Mouse (Mus musculus) heart, embryonic 11.5 days (tissue): ENCODE data around the gene Arl3. TPM values are rescaled to one million over a fixed set of nuclear protein-coding genes. Genes with fewer than 3 reads are reported as not detected.

Source experiments
- ATAC-seq: fragments of 200-750 bp; cut with Nextera tagmentation; replicated peaks from 2 replicates; pipeline ENCODE4 v1.8.0; 2017; ENCODE audit warnings: moderate library complexity; ENCODE audit not compliant: insufficient number of reproducible peaks, low FRiP score, low TSS enrichment
- H3K27ac ChIP-seq: fragments of 300-500 bp; sonication (generic); 2 replicates; pipeline ENCODE4 v1.5.1; 2014; ENCODE audit warnings: mild to moderate bottlenecking, low read depth, low read length
- H3K27me3 ChIP-seq: fragments of 300-500 bp; sonication (generic); 2 replicates; pipeline ENCODE4 v1.6.1; 2014; ENCODE audit warnings: mild to moderate bottlenecking, low read length, mixed read lengths; ENCODE audit not compliant: control insufficient read depth, insufficient read depth
- H3K36me3 ChIP-seq: fragments of 300-500 bp; sonication (generic); 2 replicates; pipeline ENCODE4 v1.6.1; 2014; ENCODE audit warnings: mild to moderate bottlenecking, low read length, moderate library complexity, mixed read lengths; ENCODE audit not compliant: control insufficient read depth, insufficient read depth
- H3K4me1 ChIP-seq: fragments of 300-500 bp; sonication (generic); 2 replicates; pipeline ENCODE4 v1.6.1; 2014; ENCODE audit warnings: low read length; ENCODE audit not compliant: control insufficient read depth, insufficient read depth
- H3K4me2 ChIP-seq: fragments of 300-500 bp; sonication (generic); 2 replicates; pipeline ENCODE4 v1.6.1; 2014; ENCODE audit warnings: mild to moderate bottlenecking, moderate library complexity
- H3K4me3 ChIP-seq: fragments of 300-500 bp; sonication (generic); 2 replicates; pipeline ENCODE4 v1.5.1; 2014; ENCODE audit warnings: low read depth, low read length
- H3K9ac ChIP-seq: fragments of 300-500 bp; sonication (generic); 2 replicates; pipeline ENCODE4 v1.6.1; 2014; ENCODE audit warnings: mild to moderate bottlenecking, low read depth, low read length, moderate library complexity
- H3K9me3 ChIP-seq: fragments of 300-500 bp; sonication (generic); replicated peaks from 2 replicates; pipeline ENCODE4 v1.6.1; 2016; ENCODE audit warnings: low read length; ENCODE audit not compliant: control insufficient read depth
- WGBS: fragments of 180-500 bp; shearing (Covaris S2); extraction: QIAGEN DNeasy Blood & Tissue Kit; methylation state at CpG from one replicate; pipeline ENCODE4 v1.1.7; 2014; ENCODE audit not compliant: insufficient replicate concordance; 5-methylcytosine and 5-hydroxymethylcytosine counted together
- polyA plus RNA-seq: library from polyadenylated mRNA; unstranded; fragments of >200 nt; fragmentation: Nextera tagmentation; extraction: Ambion mirVana; gene quantifications from 2 replicates; pipeline ENCODE4 v1.2.1, GENCODE M21; 2014

Gene Arl3
- polyA plus RNA-seq, 1 experiment from 2014 or later = 83.5 TPM

DNA sequence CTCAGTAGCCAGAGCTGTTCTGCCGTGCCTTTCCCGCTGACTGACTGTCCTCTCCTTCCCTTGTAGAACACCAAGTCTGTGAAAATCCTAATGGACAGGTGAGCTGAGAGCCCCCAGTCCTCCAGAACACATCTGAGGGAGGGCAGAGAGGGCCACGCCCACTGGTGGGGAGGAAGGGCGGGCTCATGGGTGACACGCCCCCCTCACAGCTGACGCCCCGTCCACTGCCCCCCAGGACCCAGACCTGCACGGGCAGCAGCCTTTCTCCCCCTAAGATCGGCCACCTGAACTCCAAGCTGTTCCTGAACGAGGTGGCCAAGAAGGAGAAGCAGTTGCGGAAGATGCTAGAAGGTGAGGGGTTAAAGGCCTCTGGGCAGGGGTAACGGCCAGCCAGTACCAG, 58.6 kb downstream of the Arl3 start:
- Histone ChIP-seq H3K4me2 (no peak overlapping the region), H3K27ac (no peak overlapping the region), H3K27me3 (no peaks in the 10 kb centered on the region), H3K9me3 (no peaks in the 10 kb centered on the region), H3K36me3 (peaks cover 34% of the 10 kb centered on the region), H3K4me1 (peaks cover 40% of the 10 kb centered on the region), H3K9ac (no peak overlapping the region), H3K4me3 (no peak overlapping the region)
- no peak for ATAC-seq
- 85% methylated on average over 12 of the region's 12 CpGs for WGBS

DNA sequence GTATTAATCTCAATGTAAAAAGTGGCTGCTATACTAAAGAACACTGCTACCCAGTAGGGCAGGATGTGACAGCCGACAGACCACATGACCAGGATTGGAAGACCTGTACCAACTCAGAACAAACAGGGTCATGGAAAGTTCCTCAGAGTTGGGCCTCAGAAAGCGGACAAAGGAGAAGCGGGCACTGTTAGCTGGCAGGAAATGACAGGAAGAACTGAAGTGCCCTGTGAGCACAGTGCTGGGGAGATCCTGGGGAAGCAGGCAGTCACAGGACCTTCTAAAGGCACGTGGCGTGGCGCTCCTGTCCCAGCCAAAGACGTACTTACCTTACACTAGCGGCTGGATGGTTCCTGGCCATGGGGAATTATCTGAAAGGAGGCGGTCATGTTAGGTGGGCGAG, 61.7 kb downstream of the Arl3 start:
- Histone ChIP-seq H3K27ac (peak overlapping the region; percentile 15; the same call in 1 of the 2 replicates), H3K9ac (no peak overlapping the region), H3K4me3 (no peak overlapping the region), H3K36me3 (peaks cover 43% of the 10 kb centered on the region), H3K9me3 (no peaks in the 10 kb centered on the region), H3K4me2 (no peak overlapping the region), H3K27me3 (no peaks in the 10 kb centered on the region), H3K4me1 (peaks cover 52% of the 10 kb centered on the region)
- ATAC-seq = no peak
- WGBS = 85% methylated on average over 10 of the region's 10 CpGs

DNA sequence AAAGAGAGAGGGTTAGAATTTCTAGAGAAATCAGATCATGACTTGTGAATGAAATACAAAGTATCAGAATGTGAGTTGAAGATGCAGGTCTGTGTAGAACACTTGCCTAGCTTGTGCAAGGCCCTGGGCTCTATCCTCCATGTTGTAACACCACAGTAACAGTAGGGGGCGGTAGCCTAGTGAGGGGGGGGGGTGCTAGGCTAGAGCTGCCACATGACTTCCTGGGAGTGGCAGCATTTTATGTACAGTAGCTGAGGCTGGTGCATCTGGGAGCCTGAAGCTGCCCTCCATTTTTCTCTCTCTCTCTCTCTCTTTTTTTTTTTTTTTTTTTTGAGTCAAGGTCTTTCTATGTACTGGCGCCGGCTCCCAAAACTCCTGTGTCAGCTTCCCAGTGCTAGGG, 62.2 kb downstream of the Arl3 start:
- 59% methylated on average over 3 of the region's 3 CpGs for WGBS
- no peaks in the 10 kb centered on the region for H3K9me3 ChIP-seq
- H3K4me3 ChIP-seq = no peak overlapping the region
- H3K27me3 ChIP-seq = no peaks in the 10 kb centered on the region
- H3K27ac ChIP-seq = peak overlapping the region; percentile 15; the same call in 1 of the 2 replicates
- peaks cover 56% of the 10 kb centered on the region for H3K4me1 ChIP-seq
- ATAC-seq = no peak
- H3K36me3 ChIP-seq = peaks cover 44% of the 10 kb centered on the region
- H3K4me2 ChIP-seq = no peak overlapping the region
- no peak overlapping the region for H3K9ac ChIP-seq

DNA sequence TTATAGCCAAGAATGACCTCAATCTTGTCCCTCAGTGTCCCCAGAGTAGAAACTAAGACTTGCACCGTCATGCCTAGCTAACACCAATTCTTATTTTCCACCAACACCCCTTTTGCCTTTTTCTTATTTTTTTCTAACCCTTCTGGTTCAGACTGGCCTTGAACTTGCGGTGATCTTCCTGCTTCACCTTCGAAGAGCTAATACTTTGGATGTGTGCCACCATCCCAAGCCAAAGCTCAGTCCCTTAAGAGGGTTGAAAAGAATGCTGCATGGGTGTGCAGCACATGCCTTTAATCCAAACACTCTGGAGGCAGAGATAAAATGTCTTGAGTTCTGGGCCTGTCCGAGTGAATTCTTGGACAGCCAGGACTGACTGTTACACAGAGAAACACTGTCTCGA, 62.6 kb downstream of the Arl3 start:
- 58% methylated on average over 5 of the region's 5 CpGs for WGBS
- Histone ChIP-seq H3K9ac (no peak overlapping the region), H3K27ac (0 out of 2 replicates have a peak overlapping the region, but pooled peaks have one; percentile 46), H3K4me2 (no peak overlapping the region), H3K9me3 (no peaks in the 10 kb centered on the region), H3K4me1 (peaks cover 60% of the 10 kb centered on the region), H3K36me3 (peaks cover 44% of the 10 kb centered on the region), H3K27me3 (no peaks in the 10 kb centered on the region), H3K4me3 (no peak overlapping the region)
- no peak for ATAC-seq

DNA sequence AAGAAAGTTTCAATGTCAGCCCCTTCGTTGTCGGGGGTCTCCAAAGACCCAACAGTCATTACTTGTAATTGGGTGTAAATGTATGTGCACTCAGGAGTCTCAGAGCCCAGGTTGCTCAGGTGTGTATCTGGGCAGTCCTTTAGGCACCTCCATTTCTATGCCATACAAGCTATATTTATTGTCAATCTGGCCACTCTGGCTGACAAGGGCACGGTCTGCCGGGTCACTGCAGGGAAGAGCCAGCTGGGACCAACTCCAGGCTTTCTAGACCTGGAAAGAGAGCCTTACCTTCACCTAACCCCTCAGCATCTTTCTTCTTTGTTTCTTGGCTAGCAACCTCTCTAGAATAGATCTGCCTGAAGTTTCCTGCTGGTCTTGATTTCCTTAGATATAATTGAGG, 63.3 kb downstream of the Arl3 start:
- Histone ChIP-seq H3K36me3 (peaks cover 37% of the 10 kb centered on the region), H3K4me2 (no peak overlapping the region), H3K9me3 (no peaks in the 10 kb centered on the region), H3K27me3 (no peaks in the 10 kb centered on the region), H3K27ac (no peak overlapping the region), H3K9ac (no peak overlapping the region), H3K4me1 (peaks cover 67% of the 10 kb centered on the region), H3K4me3 (no peak overlapping the region)
- ATAC-seq = no peak
- 79% methylated on average over 4 of the region's 4 CpGs for WGBS

DNA sequence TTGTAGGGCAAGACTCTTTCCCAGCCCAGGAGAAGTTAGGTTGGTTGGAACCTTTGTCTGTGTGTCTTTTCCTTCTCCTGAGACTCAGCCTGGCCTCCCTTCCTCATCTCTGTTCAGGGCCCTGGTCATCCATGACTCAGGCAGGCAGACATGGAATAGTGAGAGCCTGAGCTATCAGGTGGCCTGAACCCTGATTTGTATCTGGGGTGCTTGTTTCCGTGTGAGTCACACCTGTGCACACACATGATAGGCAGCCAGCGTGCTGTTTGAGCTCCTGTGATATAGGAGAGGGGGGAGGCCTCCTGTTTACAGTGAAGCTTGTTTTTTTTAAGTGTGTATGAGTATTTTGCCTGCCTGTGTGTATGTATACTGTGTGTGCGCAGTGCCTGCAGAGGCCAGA, 63.8 kb downstream of the Arl3 start:
- Histone ChIP-seq H3K9ac (no peak overlapping the region), H3K4me2 (no peak overlapping the region), H3K4me3 (no peak overlapping the region), H3K36me3 (peaks cover 32% of the 10 kb centered on the region), H3K27ac (peak overlapping the region; percentile 16; the same call in 1 of the 2 replicates), H3K4me1 (peaks cover 71% of the 10 kb centered on the region), H3K9me3 (no peaks in the 10 kb centered on the region), H3K27me3 (no peaks in the 10 kb centered on the region)
- ATAC-seq = no peak
- WGBS = 71% methylated on average over 3 of the region's 3 CpGs

DNA sequence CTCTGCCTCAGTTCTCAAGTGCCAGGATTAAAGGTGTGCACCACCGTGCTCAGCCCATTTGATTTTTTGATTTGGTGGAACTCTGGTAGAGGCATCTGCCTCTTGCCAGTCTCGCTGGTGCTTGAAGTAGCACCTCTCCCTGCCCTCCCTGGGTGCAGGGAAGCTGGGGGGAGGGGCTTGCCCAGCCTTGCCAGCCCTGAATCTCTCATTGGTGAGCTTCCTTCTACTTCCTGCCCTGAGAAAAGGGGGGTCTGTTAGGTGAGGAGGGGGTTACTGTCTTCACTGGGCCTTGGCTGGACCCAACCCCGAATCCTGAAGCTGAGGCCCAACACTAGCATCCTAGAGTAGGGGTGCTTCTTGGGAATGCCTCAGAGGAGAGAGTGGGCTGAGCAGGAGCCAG, 64.3 kb downstream of the Arl3 start:
- 68% methylated on average over 3 of the region's 3 CpGs for WGBS
- H3K4me2 ChIP-seq = no peak overlapping the region
- ATAC-seq = no peak

DNA sequence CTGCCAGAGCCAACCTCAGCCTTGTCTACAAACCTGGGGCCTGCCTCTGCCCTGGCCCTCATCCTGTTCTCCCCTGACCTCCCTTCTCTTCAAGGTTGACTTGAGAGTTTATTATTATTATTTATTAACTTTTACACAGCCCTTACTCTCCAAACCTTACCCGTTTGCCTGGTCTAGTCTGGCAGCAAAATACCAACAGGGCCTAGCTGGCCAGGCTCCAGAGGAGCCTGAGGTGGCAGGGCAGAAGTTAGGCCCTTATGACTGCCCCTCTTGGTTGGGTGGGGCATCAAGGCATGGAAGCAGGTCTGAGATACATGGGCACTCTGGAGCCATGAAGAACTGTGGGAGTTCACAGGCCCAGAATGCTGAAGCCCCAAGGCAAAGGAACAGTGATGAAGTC, 65.2 kb downstream of the Arl3 start:
- Histone ChIP-seq H3K4me2 (no peak overlapping the region), H3K36me3 (peaks cover 23% of the 10 kb centered on the region), H3K9ac (no peak overlapping the region), H3K4me1 (peaks cover 73% of the 10 kb centered on the region), H3K4me3 (no peak overlapping the region; the same call in 1 of the 2 replicates), H3K27me3 (no peaks in the 10 kb centered on the region), H3K9me3 (no peaks in the 10 kb centered on the region), H3K27ac (no peak overlapping the region)
- ATAC-seq = no peak
- WGBS = 94% methylated on average over 1 of the region's 1 CpGs

More for the DNA sequence above, 64.3 kb downstream of the Arl3 start:
- Histone ChIP-seq H3K27ac (peak overlapping the region; percentile 16; the same call in 1 of the 2 replicates), H3K9ac (no peak overlapping the region), H3K4me1 (peaks cover 73% of the 10 kb centered on the region), H3K36me3 (peaks cover 27% of the 10 kb centered on the region), H3K27me3 (no peaks in the 10 kb centered on the region), H3K4me3 (no peak overlapping the region), H3K9me3 (no peaks in the 10 kb centered on the region)

DNA sequence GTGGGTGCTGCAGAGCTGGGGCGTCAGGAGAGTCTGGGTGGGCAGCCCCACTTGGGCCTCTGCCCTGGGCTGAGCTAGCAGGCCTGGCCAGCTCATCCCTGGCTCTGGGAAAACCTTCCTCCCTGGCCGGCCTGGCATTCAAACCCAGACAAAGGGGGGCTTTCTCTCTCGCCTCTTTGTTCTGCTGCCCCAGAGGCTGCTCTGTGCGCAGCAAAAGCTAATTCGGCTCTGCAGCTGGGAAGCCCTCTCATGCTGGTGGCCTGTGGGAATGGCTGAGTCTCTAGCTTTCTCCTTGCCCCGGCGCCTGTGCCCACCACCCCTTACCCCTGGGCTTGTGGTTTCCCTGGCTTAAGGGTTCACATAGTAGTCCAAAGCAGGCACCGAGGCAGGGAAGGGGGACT, 65.8 kb downstream of the Arl3 start:
- ATAC-seq = no peak
- 82% methylated on average over 8 of the region's 8 CpGs for WGBS
- Histone ChIP-seq H3K36me3 (peaks cover 20% of the 10 kb centered on the region), H3K27me3 (no peaks in the 10 kb centered on the region), H3K4me2 (peak overlapping the region; percentile 25), H3K9ac (peak overlapping the region; percentile 16; the same call in 1 of the 2 replicates), H3K9me3 (no peaks in the 10 kb centered on the region), H3K27ac (no peak overlapping the region), H3K4me1 (peaks cover 73% of the 10 kb centered on the region), H3K4me3 (no peak overlapping the region)
